Mouse (Mus musculus): ENCODE measurements around the gene Arhgap17. TPM values are rescaled to one million over a fixed set of nuclear protein-coding genes. Genes with fewer than 3 reads are reported as not detected.

The Arhgap17 gene
- polyA plus RNA-seq, 1 experiment from 2014 or later: 12.0 TPM

GRCm38 (mm10) chr7:123365876-123366741, 3.6 kb downstream of the Arhgap17 start:
- no peak overlapping the region for H3K4me2 ChIP-seq (ENCODE audit: low read length)
- H3K36me3 ChIP-seq (ENCODE audit: control insufficient read depth, insufficient read depth, low read length): no peaks in the 10 kb centered on the region
- H3K9me3 ChIP-seq (ENCODE audit: control insufficient read depth, low read length): no peaks in the 10 kb centered on the region
- DNase-seq (no peak), ATAC-seq (ENCODE audit: low FRiP score, low TSS enrichment) (no peak)
- H3K9ac ChIP-seq (replicated peaks; ENCODE audit: low read length): no peak overlapping the region
- H3K27me3 ChIP-seq (ENCODE audit: control insufficient read depth, insufficient read depth, low read length): no peaks in the 10 kb centered on the region
- WGBS: 83% methylated on average over 7 of the region's 7 CpGs
- H3K27ac ChIP-seq (replicated peaks; ENCODE audit: low read depth, low read length): no peak overlapping the region
- no peak overlapping the region for H3K4me3 ChIP-seq (replicated peaks; ENCODE audit: low read depth, low read length)
- H3K4me1 ChIP-seq (ENCODE audit: control insufficient read depth, insufficient read depth, low read length): peaks cover 26% of the 10 kb centered on the region

GRCm38 (mm10) chr7:123363971-123364370, 5.7 kb downstream of the Arhgap17 start:
- H3K9ac ChIP-seq (replicated peaks; ENCODE audit: low read length): no peak overlapping the region
- H3K4me1 ChIP-seq (ENCODE audit: control insufficient read depth, insufficient read depth, low read length): peaks cover 20% of the 10 kb centered on the region
- H3K4me2 ChIP-seq (ENCODE audit: low read length): no peak overlapping the region
- no peaks in the 10 kb centered on the region for H3K27me3 ChIP-seq (ENCODE audit: control insufficient read depth, insufficient read depth, low read length)
- WGBS: 90% methylated on average over 8 of the region's 8 CpGs
- DNase-seq (no peak), ATAC-seq (ENCODE audit: low FRiP score, low TSS enrichment) (no peak)
- no peaks in the 10 kb centered on the region for H3K36me3 ChIP-seq (ENCODE audit: control insufficient read depth, insufficient read depth, low read length)
- no peak overlapping the region for H3K4me3 ChIP-seq (replicated peaks; ENCODE audit: low read depth, low read length)
- H3K27ac ChIP-seq (replicated peaks; ENCODE audit: low read depth, low read length): no peak overlapping the region
- no peaks in the 10 kb centered on the region for H3K9me3 ChIP-seq (ENCODE audit: control insufficient read depth, low read length)

GRCm38 (mm10) chr7:123362806-123363205, 6.9 kb downstream of the Arhgap17 start:
- H3K36me3 ChIP-seq (ENCODE audit: control insufficient read depth, insufficient read depth, low read length): no peaks in the 10 kb centered on the region
- peaks cover 8% of the 10 kb centered on the region for H3K4me1 ChIP-seq (ENCODE audit: control insufficient read depth, insufficient read depth, low read length)
- no peak overlapping the region for H3K4me3 ChIP-seq (replicated peaks; ENCODE audit: low read depth, low read length)
- WGBS: 94% methylated on average over 3 of the region's 3 CpGs
- no peaks in the 10 kb centered on the region for H3K9me3 ChIP-seq (ENCODE audit: control insufficient read depth, low read length)
- no peak for DNase-seq
- no peak overlapping the region for H3K27ac ChIP-seq (replicated peaks; ENCODE audit: low read depth, low read length)
- no peak for ATAC-seq (ENCODE audit: low FRiP score, low TSS enrichment)
- H3K27me3 ChIP-seq (ENCODE audit: control insufficient read depth, insufficient read depth, low read length): no peaks in the 10 kb centered on the region
- H3K9ac ChIP-seq (replicated peaks; ENCODE audit: low read length): no peak overlapping the region
- no peak overlapping the region for H3K4me2 ChIP-seq (ENCODE audit: low read length)

- Histone ChIP-seq H3K9me3 (ENCODE audit: control insufficient read depth, low read length) (no peaks in the 10 kb centered on the region), H3K27me3 (ENCODE audit: control insufficient read depth, insufficient read depth, low read length) (no peaks in the 10 kb centered on the region), H3K4me2 (ENCODE audit: low read length) (no peak overlapping the region), H3K27ac (replicated peaks; ENCODE audit: low read depth, low read length) (no peak overlapping the region), H3K4me1 (ENCODE audit: control insufficient read depth, insufficient read depth, low read length) (no peaks in the 10 kb centered on the region), H3K4me3 (replicated peaks; ENCODE audit: low read depth, low read length) (no peak overlapping the region), H3K9ac (replicated peaks; ENCODE audit: low read length) (no peak overlapping the region), H3K36me3 (ENCODE audit: control insufficient read depth, insufficient read depth, low read length) (no peaks in the 10 kb centered on the region)
- ATAC-seq (ENCODE audit: low FRiP score, low TSS enrichment): no peak
- DNase-seq: no peak
- 93% methylated on average over 7 of the region's 7 CpGs for WGBS
These were observed 8.3 kb downstream of the Arhgap17 start for GRCm38 (mm10) chr7:123361229-123361980.

- H3K9me3 ChIP-seq (ENCODE audit: control insufficient read depth, low read length): no peaks in the 10 kb centered on the region
- H3K27ac ChIP-seq (replicated peaks; ENCODE audit: low read depth, low read length): no peak overlapping the region
- ATAC-seq (ENCODE audit: low FRiP score, low TSS enrichment): no peak
- H3K9ac ChIP-seq (replicated peaks; ENCODE audit: low read length): no peak overlapping the region
- no peaks in the 10 kb centered on the region for H3K27me3 ChIP-seq (ENCODE audit: control insufficient read depth, insufficient read depth, low read length)
- no peak overlapping the region for H3K4me2 ChIP-seq (ENCODE audit: low read length)
- H3K4me1 ChIP-seq (ENCODE audit: control insufficient read depth, insufficient read depth, low read length): no peaks in the 10 kb centered on the region
- H3K4me3 ChIP-seq (replicated peaks; ENCODE audit: low read depth, low read length): no peak overlapping the region
- no peaks in the 10 kb centered on the region for H3K36me3 ChIP-seq (ENCODE audit: control insufficient read depth, insufficient read depth, low read length)
- WGBS: 90% methylated on average over 5 of the region's 5 CpGs
- no peak for DNase-seq
These were observed 9.5 kb downstream of the Arhgap17 start for GRCm38 (mm10) chr7:123360185-123360584.

GRCm38 (mm10) chr7:123359101-123359500, 10.6 kb downstream of the Arhgap17 start:
- ATAC-seq (ENCODE audit: low FRiP score, low TSS enrichment): no peak
- no peaks in the 10 kb centered on the region for H3K27me3 ChIP-seq (ENCODE audit: control insufficient read depth, insufficient read depth, low read length)
- H3K9ac ChIP-seq (replicated peaks; ENCODE audit: low read length): no peak overlapping the region
- H3K9me3 ChIP-seq (ENCODE audit: control insufficient read depth, low read length): no peaks in the 10 kb centered on the region
- H3K4me3 ChIP-seq (replicated peaks; ENCODE audit: low read depth, low read length): no peak overlapping the region
- WGBS: 44% methylated on average over 7 of the region's 7 CpGs
- no peaks in the 10 kb centered on the region for H3K4me1 ChIP-seq (ENCODE audit: control insufficient read depth, insufficient read depth, low read length)
- H3K4me2 ChIP-seq (ENCODE audit: low read length): no peak overlapping the region
- H3K36me3 ChIP-seq (ENCODE audit: control insufficient read depth, insufficient read depth, low read length): no peaks in the 10 kb centered on the region
- peak; percentile 15 for DNase-seq
- H3K27ac ChIP-seq (replicated peaks; ENCODE audit: low read depth, low read length): no peak overlapping the region

- H3K9ac ChIP-seq (replicated peaks; ENCODE audit: low read length): no peak overlapping the region
- 96% methylated on average over 3 of the region's 3 CpGs for WGBS
- DNase-seq (no peak), ATAC-seq (ENCODE audit: low FRiP score, low TSS enrichment) (no peak)
- no peaks in the 10 kb centered on the region for H3K27me3 ChIP-seq (ENCODE audit: control insufficient read depth, insufficient read depth, low read length)
- H3K4me3 ChIP-seq (replicated peaks; ENCODE audit: low read depth, low read length): no peak overlapping the region
- H3K4me1 ChIP-seq (ENCODE audit: control insufficient read depth, insufficient read depth, low read length): no peaks in the 10 kb centered on the region
- H3K9me3 ChIP-seq (ENCODE audit: control insufficient read depth, low read length): no peaks in the 10 kb centered on the region
- H3K36me3 ChIP-seq (ENCODE audit: control insufficient read depth, insufficient read depth, low read length): no peaks in the 10 kb centered on the region
- H3K4me2 ChIP-seq (ENCODE audit: low read length): no peak overlapping the region
- no peak overlapping the region for H3K27ac ChIP-seq (replicated peaks; ENCODE audit: low read depth, low read length)
These were observed 13.6 kb downstream of the Arhgap17 start for GRCm38 (mm10) chr7:123356158-123356557.

GRCm38 (mm10) chr7:123354851-123355250, 14.9 kb downstream of the Arhgap17 start:
- Histone ChIP-seq H3K27me3 (ENCODE audit: control insufficient read depth, insufficient read depth, low read length) (no peaks in the 10 kb centered on the region), H3K9me3 (ENCODE audit: control insufficient read depth, low read length) (no peaks in the 10 kb centered on the region), H3K4me3 (replicated peaks; ENCODE audit: low read depth, low read length) (no peak overlapping the region), H3K27ac (replicated peaks; ENCODE audit: low read depth, low read length) (no peak overlapping the region), H3K36me3 (ENCODE audit: control insufficient read depth, insufficient read depth, low read length) (no peaks in the 10 kb centered on the region), H3K9ac (replicated peaks; ENCODE audit: low read length) (no peak overlapping the region), H3K4me2 (ENCODE audit: low read length) (no peak overlapping the region), H3K4me1 (ENCODE audit: control insufficient read depth, insufficient read depth, low read length) (no peaks in the 10 kb centered on the region)
- ATAC-seq (ENCODE audit: low FRiP score, low TSS enrichment) (no peak), DNase-seq (no peak)
- 93% methylated on average over 2 of the region's 2 CpGs for WGBS

All from midbrain, embryonic 14.5 days (tissue).